Mouse (Mus musculus): ENCODE data around the gene Ttll2.
"Not testable (repeated sequence)": the region's sequence is repeated elsewhere in the genome, so short reads cannot be mapped to it uniquely, and the experiment has no call there.

DNA sequence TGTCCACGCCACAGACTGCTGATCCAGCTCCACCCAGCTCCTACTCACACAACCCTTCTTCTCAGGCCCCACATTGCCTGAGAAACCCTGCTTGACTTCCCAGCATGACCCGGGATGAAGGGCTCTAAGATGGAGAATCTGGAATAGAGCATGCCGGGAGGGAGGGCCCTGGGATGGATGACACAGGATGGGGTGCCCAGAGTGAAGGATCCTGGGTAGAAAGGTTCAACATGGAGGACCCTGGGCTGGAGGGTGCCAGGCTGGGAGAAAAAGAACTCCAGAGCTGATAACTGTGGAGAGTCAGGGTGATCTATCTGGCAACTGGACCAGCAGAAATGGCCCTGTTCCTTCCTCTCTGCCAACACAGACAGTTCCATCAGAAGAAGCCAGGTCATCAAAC, 13.1 kb upstream of the Ttll2 start:
- TF ChIP-seq POLR2A (IDR thresholded peaks at IDR 0.05; ENCODE audit: low read depth, low read length); CTCF (conservative IDR thresholded peaks at IDR 0.05 in 1 of 2, IDR thresholded peaks at IDR 0.05 in 1 of 2; ENCODE audit: low read depth in 2 of 2, low read length in 2 of 2); JUND (conservative IDR thresholded peaks at IDR 0.05; ENCODE audit: low read depth, low read length); POLR2AphosphoS2 (IDR thresholded peaks at IDR 0.05; ENCODE audit: low read depth, low read length); EP300 (IDR thresholded peaks at IDR 0.05; ENCODE audit: low read length); HCFC1 (IDR thresholded peaks at IDR 0.05; ENCODE audit: low read depth, low read length); MAZ (IDR thresholded peaks at IDR 0.05; ENCODE audit: low read depth, low read length); ELF1 (IDR thresholded peaks at IDR 0.05; ENCODE audit: low read depth, low read length); USF1 (IDR thresholded peaks at IDR 0.05; ENCODE audit: low read depth, low read length); BHLHE40 (IDR thresholded peaks at IDR 0.05; ENCODE audit: low read depth, low read length): not testable (repeated sequence)
